Mouse (Mus musculus) left cerebral cortex, adult 2 months (tissue): ENCODE measurements at regions not wholly inside any gene's neighbourhood (a gene's known extent, or its start where the extent isn't known, plus 50 kb on each side); places are given as distances from the start of the nearest gene placed in this dataset.
"Not testable (repeated sequence)": the region's sequence is repeated elsewhere in the genome, so short reads cannot be mapped to it uniquely, and the experiment has no call there.

Source experiments
- DNase-seq, 2 experiments: peaks; one replicate each; pipeline ENCODE4 v3.0.0; 2021 to 2022; ENCODE audit warnings: low spot score in 2 of 2, mixed read lengths in 1 of 2; ENCODE audit errors: extremely low spot score in 1 of 2
- H3K27ac ChIP-seq: fragments of 200-600 bp; 2 replicates; pipeline ENCODE4 v1.8.1; 2022
- H3K4me3 ChIP-seq: fragments of 200-600 bp; 2 replicates; pipeline ENCODE4 v1.8.1; 2022
- CTCF ChIP-seq: fragments of 200-600 bp; IDR thresholded peaks from 2 replicates; pipeline ENCODE4 v1.8.1; 2022; ENCODE audit warnings: antibody characterized with exemption, mild to moderate bottlenecking, moderate library complexity
- intact Hi-C: fragments of 180-260 bp; cut with DNase I; formaldehyde crosslinking; loops from one replicate; pipeline ENCODE4 v1.15.1; 2025

DNA sequence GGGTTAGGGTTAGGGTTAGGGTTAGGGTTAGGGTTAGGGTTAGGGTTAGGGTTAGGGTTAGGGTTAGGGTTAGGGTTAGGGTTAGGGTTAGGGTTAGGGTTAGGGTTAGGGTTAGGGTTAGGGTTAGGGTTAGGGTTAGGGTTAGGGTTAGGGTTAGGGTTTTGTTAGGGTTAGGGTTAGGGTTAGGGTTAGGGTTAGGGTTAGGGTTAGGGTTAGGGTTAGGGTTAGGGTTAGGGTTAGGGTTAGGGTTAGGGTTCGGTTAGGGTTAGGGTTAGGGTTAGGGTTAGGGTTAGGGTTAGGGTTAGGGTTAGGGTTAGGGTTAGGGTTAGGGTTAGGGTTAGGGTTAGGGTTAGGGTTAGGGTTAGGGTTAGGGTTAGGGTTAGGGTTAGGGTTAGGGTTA, 124.7 kb upstream of the Fgf14 start:
- intact Hi-C loops, H3K27ac ChIP-seq, H3K4me3 ChIP-seq, DNase-seq: not testable (repeated sequence)

DNA sequence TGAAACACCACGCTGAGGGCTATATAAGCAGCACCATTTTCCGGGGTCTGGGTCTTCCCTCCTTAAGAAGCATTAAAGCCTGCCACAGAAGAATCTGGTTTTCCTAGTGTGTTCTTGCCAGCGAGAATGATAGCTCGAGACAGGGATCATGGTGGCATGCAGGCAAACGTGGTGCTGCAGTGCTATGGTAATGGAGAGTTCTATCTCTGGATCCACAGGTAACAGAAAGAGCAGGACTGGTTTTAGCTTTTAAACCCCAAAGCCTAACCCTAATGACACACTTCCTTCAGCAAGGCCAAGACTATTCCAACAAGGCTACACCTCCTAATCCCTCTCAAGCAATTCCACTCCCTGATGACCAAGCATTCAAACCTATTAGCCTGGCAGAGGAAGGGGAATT, 123.5 kb upstream of the Fgf14 start:
- no peak overlapping the region for H3K27ac ChIP-seq
- intact Hi-C loops: no loop called here
- DNase-seq: no peak
- no peak for TF ChIP-seq CTCF
- no peak overlapping the region for H3K4me3 ChIP-seq

DNA sequence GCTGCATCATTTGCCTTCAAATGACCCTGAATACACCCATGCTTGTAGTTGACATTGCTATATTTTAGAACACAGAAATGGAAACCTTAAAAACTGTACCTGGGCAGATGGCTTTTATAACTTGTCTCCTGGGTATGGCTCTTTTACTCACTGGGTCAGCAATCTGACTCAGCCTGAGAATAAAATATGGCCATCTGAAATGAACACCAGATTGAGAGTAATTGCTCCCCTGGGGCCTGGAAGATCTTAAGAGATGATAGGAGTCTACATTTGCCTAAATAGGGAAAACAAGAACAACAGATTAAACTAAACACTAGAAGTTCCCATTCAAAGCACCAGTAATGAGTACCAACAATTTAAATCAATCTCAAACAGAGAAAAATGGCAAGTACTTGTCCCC, 98.5 kb upstream of the Fgf14 start:
- intact Hi-C loops: no loop called here
- Histone ChIP-seq H3K27ac (no peak overlapping the region), H3K4me3 (no peak overlapping the region)
- no peak for DNase-seq
- TF ChIP-seq CTCF: no peak

DNA sequence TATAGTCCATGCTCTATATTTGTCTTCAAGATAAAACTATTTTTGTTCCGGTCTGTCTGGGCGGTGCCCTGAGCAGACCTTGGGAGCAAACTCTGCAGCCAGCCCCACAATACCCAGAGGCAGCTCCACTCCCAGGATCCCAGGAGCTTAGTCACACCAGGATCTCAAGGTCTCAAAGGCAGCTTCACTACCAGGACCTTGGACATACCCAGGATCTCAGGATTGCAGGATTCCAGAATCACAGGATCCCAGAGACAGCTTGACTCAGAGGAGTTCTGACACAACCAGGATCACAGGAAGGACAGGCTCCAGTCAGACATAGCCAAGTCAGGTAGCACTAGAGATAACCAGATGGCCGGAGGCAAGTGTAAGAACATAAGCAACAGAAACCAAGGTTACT, 91.1 kb upstream of the Fgf14 start:
- H3K4me3 ChIP-seq: no peak overlapping the region
- no peak for TF ChIP-seq CTCF
- no peak overlapping the region for H3K27ac ChIP-seq
- no peak for DNase-seq
- intact Hi-C loops: no loop called here

DNA sequence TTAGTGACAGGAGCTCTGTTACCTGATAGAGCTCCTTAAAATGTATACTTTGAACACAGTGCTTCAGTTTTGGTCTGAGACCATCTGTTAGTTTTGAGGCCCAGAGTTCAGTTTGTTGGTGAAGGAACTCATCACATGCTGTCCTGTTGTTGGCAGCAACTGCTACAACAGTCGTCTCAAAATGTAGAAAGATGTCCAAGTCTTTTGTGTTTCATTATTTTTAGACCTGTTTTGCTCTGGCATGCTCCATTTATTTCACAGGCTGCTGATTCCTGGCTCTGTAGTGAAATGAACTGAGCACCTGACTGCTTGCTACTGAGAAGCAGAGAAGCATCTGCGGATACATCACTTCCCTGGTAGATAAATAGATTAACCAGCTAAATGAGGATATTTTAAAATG, 90.3 kb upstream of the Fgf14 start:
- intact Hi-C loops: no loop called here
- no peak for DNase-seq

DNA sequence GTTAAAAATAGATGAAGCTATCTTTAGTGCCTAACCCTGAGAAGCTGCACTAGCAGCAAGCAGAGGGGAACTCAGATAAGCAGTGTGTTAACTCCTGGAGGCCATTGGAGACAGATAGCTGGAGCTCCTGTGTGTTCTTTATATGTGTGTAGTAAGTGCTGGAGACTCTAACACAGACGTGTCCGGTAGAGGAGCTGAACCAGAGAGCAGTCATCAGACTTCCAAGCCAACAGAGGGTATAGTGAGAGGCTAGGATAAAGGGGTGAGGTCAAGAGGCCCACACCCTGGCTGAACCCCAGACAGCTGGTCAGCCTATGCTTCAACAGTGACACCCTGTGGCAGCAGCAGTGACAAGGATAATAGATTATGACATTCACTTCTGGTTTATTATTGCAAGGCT, 65.6 kb upstream of the Fgf14 start:
- H3K4me3 ChIP-seq: no peak overlapping the region
- peak; percentile 62 for TF ChIP-seq CTCF
- peak; percentile 19 to 25 for DNase-seq
- intact Hi-C loops: loop anchor here (5.0 kb wide), 1 partner anchor 520 kb away; no protein-coding TSS in a partner anchor
- H3K27ac ChIP-seq: no peak overlapping the region

More for the DNA sequence above, 90.3 kb upstream of the Fgf14 start:
- no peak overlapping the region for H3K27ac ChIP-seq
- no peak overlapping the region for H3K4me3 ChIP-seq
- no peak for TF ChIP-seq CTCF
